Mouse (Mus musculus) CH12.LX (cell line): ENCODE measurements around the gene Rims1.

Source experiments
- POLR2A ChIP-seq: IDR thresholded peaks from 2 replicates; pipeline ENCODE4 v1.6.1; 2011; ENCODE audit warnings: low read depth, mild to moderate bottlenecking, improper control_type of control experiment, low read length
- RAD21 ChIP-seq: IDR thresholded peaks from 2 replicates; pipeline ENCODE4 v1.6.1; 2011; ENCODE audit warnings: low read depth, mild to moderate bottlenecking, low read length, improper control_type of control experiment, moderate library complexity

DNA sequence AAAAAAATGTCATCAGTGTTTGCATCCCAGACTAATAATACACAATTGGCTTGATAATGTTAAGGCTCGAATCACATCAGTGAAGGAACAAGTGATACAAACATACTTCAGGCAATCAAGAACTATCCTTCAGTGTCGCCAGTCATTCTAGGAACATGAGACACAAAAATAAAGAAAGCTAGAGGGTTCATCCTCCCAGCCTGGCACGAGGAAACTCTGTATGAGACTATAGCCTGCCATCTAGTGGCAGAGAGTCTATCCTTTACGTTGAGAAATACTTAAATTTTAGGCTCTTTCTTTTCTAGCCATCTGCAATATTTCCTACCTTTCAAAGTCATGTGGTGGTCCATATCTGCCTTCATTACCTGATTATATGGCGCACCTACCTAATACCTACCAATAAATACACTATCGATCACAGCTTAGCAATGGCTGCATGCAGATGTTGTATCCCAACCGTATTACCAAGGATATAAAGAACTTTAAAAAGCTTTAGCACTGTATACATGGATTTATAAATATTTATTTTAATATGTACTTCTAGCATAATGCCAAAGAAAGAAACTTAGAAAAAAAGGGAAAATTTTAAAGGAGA, 318.4 kb downstream of the Rims1 start:
- TF ChIP-seq RAD21 (peak; percentile 57), POLR2A (no peak)
